Mouse (Mus musculus): ENCODE results near the gene Cdnf. TPM values are rescaled to one million over a fixed set of nuclear protein-coding genes. Genes with fewer than 3 reads are reported as not detected.

Cdnf gene
- polyA plus RNA-seq (2015; fragmentation: Nextera tagmentation; extraction: Ambion mirVana), result 0.14 and 0.25 TPM in 2 replicates

- Histone ChIP-seq H3K27me3 (no peaks in the 10 kb centered on the region), H3K4me3 (peak within 1 kb of the TSS; percentile 67), H3K36me3 (peaks cover 22% of the 10 kb centered on the region), H3K9ac (peak within 1 kb of the TSS; percentile 81), H3K27ac (replicated peaks) (peak within 1 kb of the TSS; percentile 87), H3K4me1 (replicated peaks) (peaks cover 22% of the 10 kb centered on the region), H3K9me3 (no peaks in the 10 kb centered on the region), H3K4me2 (peak within 1 kb of the TSS; percentile 97)
- ATAC-seq (ENCODE audit: low FRiP score, low read depth), result peak; percentile 100
- under 1% methylated on average over 60 of the region's 60 CpGs for WGBS
These were observed at the start of gene Cdnf, which contains the start of the genes Gm45902 and Hspa14 for GRCm38 (mm10) chr2:3512552-3513454. Gene Cdnf (plus strand): TSS chr2:3513030. Gene Gm45902 (minus strand): TSS chr2:3512790. Gene Hspa14 (minus strand): TSS chr2:3512814.

GRCm38 (mm10) chr2:3473891-3474290 lies 38.9 kb upstream of the Cdnf start:
- peak overlapping the region; percentile 54 for H3K9ac ChIP-seq
- no peaks in the 10 kb centered on the region for H3K27me3 ChIP-seq
- peak overlapping the region; percentile 88 for H3K4me2 ChIP-seq
- H3K27ac ChIP-seq (replicated peaks), result peak overlapping the region; percentile 85
- under 1% methylated on average over 12 of the region's 12 CpGs for WGBS
- H3K9me3 ChIP-seq, result no peaks in the 10 kb centered on the region
- peaks cover 17% of the 10 kb centered on the region for H3K4me1 ChIP-seq (replicated peaks)
- ATAC-seq (ENCODE audit: low FRiP score, low read depth), result no peak
- H3K36me3 ChIP-seq, result peaks cover 4% of the 10 kb centered on the region; the same call in 1 of the 2 replicates
- peak overlapping the region; percentile 91 for H3K4me3 ChIP-seq

- peak; percentile 86 for ATAC-seq (ENCODE audit: low FRiP score, low read depth)
- Histone ChIP-seq H3K9me3 (no peaks in the 10 kb centered on the region), H3K27me3 (no peaks in the 10 kb centered on the region), H3K4me1 (replicated peaks) (peaks cover 17% of the 10 kb centered on the region), H3K36me3 (peaks cover 4% of the 10 kb centered on the region; the same call in 1 of the 2 replicates), H3K9ac (peak overlapping the region; percentile 54), H3K4me3 (peak overlapping the region; percentile 91), H3K27ac (replicated peaks) (peak overlapping the region; percentile 85), H3K4me2 (peak overlapping the region; percentile 88)
- under 1% methylated on average over 46 of the region's 46 CpGs for WGBS
These were observed 38.4 kb upstream of the Cdnf start for GRCm38 (mm10) chr2:3474361-3474805.

- H3K27ac ChIP-seq (replicated peaks), result peak within 1 kb of the TSS; percentile 85
- H3K4me2 ChIP-seq, result peak within 1 kb of the TSS; percentile 88
- under 1% methylated on average over 42 of the region's 42 CpGs for WGBS
- peak within 1 kb of the TSS; percentile 54 for H3K9ac ChIP-seq
- peaks cover 3% of the 10 kb centered on the region; the same call in 1 of the 2 replicates for H3K36me3 ChIP-seq
- H3K9me3 ChIP-seq, result no peaks in the 10 kb centered on the region
- H3K4me3 ChIP-seq, result peak within 1 kb of the TSS; percentile 91
- no peaks in the 10 kb centered on the region for H3K27me3 ChIP-seq
- ATAC-seq (ENCODE audit: low FRiP score, low read depth), result peak; percentile 97
- peaks cover 17% of the 10 kb centered on the region for H3K4me1 ChIP-seq (replicated peaks)
These were observed 38.0 kb upstream of the Cdnf start, which contains the start of gene Suv39h2 for GRCm38 (mm10) chr2:3474861-3475283. Gene Suv39h2 (minus strand): TSS chr2:3475031.

- no peaks in the 10 kb centered on the region for H3K36me3 ChIP-seq
- H3K9ac ChIP-seq, result no peak overlapping the region
- 74% methylated on average over 3 of the region's 3 CpGs for WGBS
- no peaks in the 10 kb centered on the region for H3K9me3 ChIP-seq
- no peak for ATAC-seq (ENCODE audit: low FRiP score, low read depth)
- H3K27ac ChIP-seq (replicated peaks), result no peak overlapping the region; the same call in 1 of the 2 replicates
- H3K4me2 ChIP-seq, result peak overlapping the region; percentile 88; the same call in 1 of the 2 replicates
- H3K27me3 ChIP-seq, result no peaks in the 10 kb centered on the region
- no peak overlapping the region for H3K4me3 ChIP-seq
- peaks cover 17% of the 10 kb centered on the region for H3K4me1 ChIP-seq (replicated peaks)
These were observed 37.0 kb upstream of the Cdnf start for GRCm38 (mm10) chr2:3475746-3476251.

GRCm38 (mm10) chr2:3480239-3480638 lies 32.6 kb upstream of the Cdnf start:
- H3K27ac ChIP-seq (replicated peaks), result no peak overlapping the region
- 89% methylated on average over 3 of the region's 3 CpGs for WGBS
- ATAC-seq (ENCODE audit: low FRiP score, low read depth), result no peak
- H3K4me1 ChIP-seq (replicated peaks), result peaks cover 5% of the 10 kb centered on the region; the same call in 1 of the 2 replicates
- H3K4me3 ChIP-seq, result no peak overlapping the region
- H3K36me3 ChIP-seq, result no peaks in the 10 kb centered on the region
- no peak overlapping the region for H3K9ac ChIP-seq
- no peak overlapping the region for H3K4me2 ChIP-seq
- H3K27me3 ChIP-seq, result no peaks in the 10 kb centered on the region
- H3K9me3 ChIP-seq, result no peaks in the 10 kb centered on the region

- H3K27ac ChIP-seq (replicated peaks), result no peak overlapping the region
- H3K4me2 ChIP-seq, result no peak overlapping the region
- no peaks in the 10 kb centered on the region for H3K4me1 ChIP-seq (replicated peaks)
- ATAC-seq (ENCODE audit: low FRiP score, low read depth), result no peak
- WGBS, result 79% methylated on average over 3 of the region's 3 CpGs
- H3K27me3 ChIP-seq, result no peaks in the 10 kb centered on the region
- H3K36me3 ChIP-seq, result peaks cover 43% of the 10 kb centered on the region
- no peak overlapping the region for H3K9ac ChIP-seq
- H3K9me3 ChIP-seq, result no peaks in the 10 kb centered on the region
- no peak overlapping the region for H3K4me3 ChIP-seq
These were observed 23.0 kb upstream of the Cdnf start for GRCm38 (mm10) chr2:3489816-3490215.

GRCm38 (mm10) chr2:3493833-3494409 lies 18.9 kb upstream of the Cdnf start:
- no peak for ATAC-seq (ENCODE audit: low FRiP score, low read depth)
- H3K9ac ChIP-seq, result no peak overlapping the region
- peaks cover 70% of the 10 kb centered on the region for H3K36me3 ChIP-seq

GRCm38 (mm10) chr2:3499543-3499942 lies 13.3 kb upstream of the Cdnf start:
- H3K9me3 ChIP-seq, result no peaks in the 10 kb centered on the region
- no peaks in the 10 kb centered on the region for H3K4me1 ChIP-seq (replicated peaks)
- ATAC-seq (ENCODE audit: low FRiP score, low read depth), result no peak
- H3K27me3 ChIP-seq, result no peaks in the 10 kb centered on the region
- 91% methylated on average over 6 of the region's 6 CpGs for WGBS
- peaks cover 57% of the 10 kb centered on the region for H3K36me3 ChIP-seq
- no peak overlapping the region for H3K27ac ChIP-seq (replicated peaks)
- no peak overlapping the region for H3K9ac ChIP-seq
- no peak overlapping the region for H3K4me2 ChIP-seq
- H3K4me3 ChIP-seq, result no peak overlapping the region

More at GRCm38 (mm10) chr2:3493833-3494409, 18.9 kb upstream of the Cdnf start:
- Histone ChIP-seq H3K27me3 (no peaks in the 10 kb centered on the region), H3K27ac (replicated peaks) (no peak overlapping the region), H3K4me1 (replicated peaks) (no peaks in the 10 kb centered on the region), H3K4me2 (no peak overlapping the region), H3K9me3 (no peaks in the 10 kb centered on the region), H3K4me3 (no peak overlapping the region)
- WGBS, result 87% methylated on average over 3 of the region's 3 CpGs

GRCm38 (mm10) chr2:3500886-3501285 lies 11.9 kb upstream of the Cdnf start:
- WGBS, result 96% methylated on average over 5 of the region's 5 CpGs
- peaks cover 58% of the 10 kb centered on the region for H3K36me3 ChIP-seq
- ATAC-seq (ENCODE audit: low FRiP score, low read depth), result no peak

GRCm38 (mm10) chr2:3512076-3512475 lies 754 bp upstream of the Cdnf start:
- Histone ChIP-seq H3K9ac (peak overlapping the region; percentile 81), H3K9me3 (no peaks in the 10 kb centered on the region), H3K4me2 (peak overlapping the region; percentile 97), H3K36me3 (peaks cover 24% of the 10 kb centered on the region), H3K27ac (replicated peaks) (peak overlapping the region; percentile 81), H3K4me1 (replicated peaks) (peaks cover 22% of the 10 kb centered on the region), H3K4me3 (peak overlapping the region; percentile 67), H3K27me3 (no peaks in the 10 kb centered on the region)
- WGBS, result under 1% methylated on average over 15 of the region's 15 CpGs
- ATAC-seq (ENCODE audit: low FRiP score, low read depth), result no peak

More at GRCm38 (mm10) chr2:3500886-3501285, 11.9 kb upstream of the Cdnf start:
- no peaks in the 10 kb centered on the region for H3K27me3 ChIP-seq
- H3K4me2 ChIP-seq, result no peak overlapping the region
- H3K4me3 ChIP-seq, result no peak overlapping the region
- H3K9me3 ChIP-seq, result no peaks in the 10 kb centered on the region
- H3K4me1 ChIP-seq (replicated peaks), result no peaks in the 10 kb centered on the region
- H3K27ac ChIP-seq (replicated peaks), result no peak overlapping the region
- no peak overlapping the region for H3K9ac ChIP-seq
